Mouse (Mus musculus) adrenal gland, postnatal 25 days (tissue): Measurements from ENCODE around the gene Ndufb7. TPM values are rescaled to one million over a fixed set of nuclear protein-coding genes. Genes with fewer than 3 reads are reported as not detected.
A peak's percentile ranks its signal among the peaks of the same experiment; 100 is the strongest.
"Not testable (repeated sequence)": the region's sequence is repeated elsewhere in the genome, so short reads cannot be mapped to it uniquely, and the experiment has no call there.

Experiments used
- DNase-seq: peaks from one replicate; pipeline ENCODE4 v3.0.0; 2021; ENCODE audit warnings: mixed read lengths
- total RNA-seq: library from RNA; stranded (reverse); gene quantifications from 2 replicates; pipeline ENCODE4 v1.2.3, GENCODE M21; 2021

Ndufb7 gene
- total RNA-seq, 1 experiment from 2014 or later, result 223 TPM

DNA sequence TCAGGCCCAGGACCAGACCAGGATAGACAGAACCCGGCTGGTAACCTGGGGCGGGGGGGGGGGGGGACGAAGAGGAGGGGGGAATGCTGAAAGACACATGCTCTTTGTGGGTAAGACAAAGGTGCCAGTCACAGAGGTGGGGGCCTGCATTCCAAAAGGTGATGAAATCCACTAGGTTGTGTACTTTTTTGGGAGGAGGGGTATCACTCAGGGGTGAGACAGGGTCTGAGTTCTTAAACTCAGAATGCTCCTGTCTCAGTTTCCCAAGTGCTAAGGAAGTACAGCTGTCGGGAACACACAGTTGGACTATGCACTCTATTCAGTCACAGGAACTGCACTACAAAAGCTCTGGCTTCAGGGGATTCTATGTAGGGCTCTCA, 10.0 kb downstream of the Ndufb7 start:
- no peak for DNase-seq

DNA sequence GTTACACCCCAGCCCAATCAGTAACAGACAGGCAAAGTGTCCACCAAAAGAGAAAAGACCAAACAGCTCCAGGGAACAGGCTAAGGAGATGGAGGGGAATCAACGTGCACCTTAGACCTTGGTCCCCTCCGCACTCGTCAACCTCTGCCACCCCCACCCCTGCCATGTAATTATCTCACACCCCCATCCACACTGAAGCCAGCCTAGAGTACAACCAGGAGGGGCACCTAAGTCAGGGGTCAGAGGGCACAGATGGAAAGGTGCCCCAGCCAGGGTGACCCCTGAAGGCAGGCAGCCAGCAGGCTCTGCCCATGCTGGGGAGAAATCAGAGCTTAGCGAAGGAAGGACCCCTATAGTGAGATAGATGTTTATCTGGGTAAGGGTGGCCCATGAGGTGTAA, 10.4 kb downstream of the Ndufb7 start:
- DNase-seq, result no peak

- DNase-seq, result peak; percentile 78
These were observed 10.9 kb downstream of the Ndufb7 start for GRCm38 (mm10) chr8:83577384-83577791.

DNA sequence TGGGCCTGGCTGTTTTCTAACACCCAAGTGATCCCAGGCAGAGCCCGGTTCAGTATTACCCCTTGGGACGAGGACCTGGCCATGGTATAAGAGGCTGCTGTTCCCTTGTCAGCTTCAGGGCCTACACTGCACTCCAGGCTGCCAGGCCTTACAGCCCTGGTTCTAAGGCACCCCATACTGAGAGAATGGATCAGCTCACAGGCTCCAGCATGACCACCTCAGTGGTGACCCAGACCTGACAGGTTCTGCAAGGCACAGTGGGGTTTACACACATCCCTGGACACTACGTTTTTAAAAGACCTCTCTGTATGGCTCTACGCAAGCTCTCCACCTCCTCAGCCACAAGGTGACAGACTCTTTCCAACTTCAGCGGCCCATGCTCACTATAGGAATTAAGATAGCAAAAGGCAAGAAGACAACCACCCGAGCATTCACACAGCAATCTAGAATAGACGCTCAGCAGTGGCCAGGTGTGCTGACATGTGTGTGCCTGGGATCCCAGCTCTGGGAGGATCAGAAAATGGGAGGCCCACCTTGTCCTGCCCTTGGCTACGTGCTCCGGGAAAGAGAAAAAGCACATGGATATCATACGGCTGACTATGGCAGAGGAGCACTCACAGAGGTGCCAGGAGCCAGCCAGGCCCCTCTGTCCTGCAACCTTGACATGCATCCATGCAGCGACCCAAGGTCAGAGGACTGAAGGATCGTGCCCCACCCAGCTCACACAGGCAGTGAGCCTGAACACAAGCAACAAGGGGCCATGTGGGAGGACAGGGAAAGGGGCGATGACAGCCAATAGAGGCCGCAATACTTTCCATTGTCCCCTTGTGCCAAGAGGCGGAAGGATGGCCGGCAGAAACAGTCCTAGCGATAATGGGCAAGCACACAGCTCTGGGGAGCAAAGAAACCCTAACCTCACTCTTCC, 11.9 kb downstream of the Ndufb7 start:
- no peak for DNase-seq

- no peak for DNase-seq
These were observed 13.2 kb downstream of the Ndufb7 start for GRCm38 (mm10) chr8:83579676-83580075.

- DNase-seq, result no peak
These were observed 14.4 kb downstream of the Ndufb7 start for GRCm38 (mm10) chr8:83580826-83581225.

- DNase-seq, result no peak
These were observed 15.8 kb downstream of the Ndufb7 start for GRCm38 (mm10) chr8:83582226-83582625.

DNA sequence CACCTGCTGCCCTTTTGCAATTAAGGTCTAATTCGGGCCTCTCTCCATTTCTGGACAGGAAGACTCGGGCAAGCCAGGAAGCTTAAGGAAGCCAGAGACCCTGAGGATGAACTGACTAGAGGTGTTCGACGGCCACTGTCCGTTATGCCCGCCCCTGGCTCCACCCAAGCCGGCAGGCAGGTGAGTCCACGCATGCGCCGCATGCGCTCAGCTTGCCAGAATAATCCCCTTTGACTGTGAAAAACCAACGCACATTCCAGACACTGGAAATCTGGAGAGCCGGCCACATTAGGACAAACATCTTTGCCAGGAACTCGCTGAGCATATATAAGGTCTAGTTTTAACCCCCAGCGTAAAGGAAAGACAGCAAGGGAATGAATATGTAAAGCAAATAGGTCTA, 16.8 kb downstream of the Ndufb7 start:
- DNase-seq, result no peak

DNA sequence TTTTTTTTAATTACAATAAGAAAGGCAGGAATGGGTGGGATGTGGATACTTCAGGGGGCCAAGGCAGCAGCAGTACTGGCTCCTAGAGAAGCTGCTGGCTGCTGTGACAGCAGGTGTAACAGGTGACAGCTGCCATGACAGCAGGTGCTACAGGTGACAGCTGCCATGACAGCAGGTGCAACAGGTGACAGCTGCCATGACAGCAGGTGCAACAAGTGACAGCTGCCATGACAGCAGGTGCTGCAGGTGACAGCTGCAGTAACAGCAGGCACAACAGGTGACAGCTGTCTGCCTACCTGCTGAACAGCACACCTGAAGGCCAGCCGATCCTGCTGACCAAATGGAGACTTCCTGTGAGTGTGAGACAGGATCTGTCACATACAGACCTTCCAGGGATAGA, 18.3 kb downstream of the Ndufb7 start:
- no peak for DNase-seq

DNA sequence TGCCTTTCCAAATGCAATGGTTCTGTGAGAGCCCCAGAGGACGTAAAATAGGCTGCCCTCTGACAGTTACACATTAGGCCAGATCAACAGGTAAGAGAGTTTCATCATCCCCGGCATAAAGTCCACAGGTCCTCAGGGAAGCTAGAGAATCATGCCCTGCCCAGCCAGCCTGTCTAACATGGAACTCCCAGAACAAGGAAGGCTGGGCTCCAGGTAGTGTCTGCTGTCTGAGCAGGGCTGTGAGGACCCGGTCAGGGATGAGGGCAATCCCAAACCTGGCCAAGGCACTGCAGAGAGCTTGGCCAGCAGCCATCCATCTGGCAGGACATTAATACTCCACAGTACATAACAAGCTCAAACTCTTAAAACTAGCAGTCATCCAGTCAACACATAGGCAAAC, 18.9 kb downstream of the Ndufb7 start:
- DNase-seq, result no peak

GRCm38 (mm10) chr8:83587644-83588043, 21.2 kb downstream of the Ndufb7 start:
- DNase-seq, result no peak

DNA sequence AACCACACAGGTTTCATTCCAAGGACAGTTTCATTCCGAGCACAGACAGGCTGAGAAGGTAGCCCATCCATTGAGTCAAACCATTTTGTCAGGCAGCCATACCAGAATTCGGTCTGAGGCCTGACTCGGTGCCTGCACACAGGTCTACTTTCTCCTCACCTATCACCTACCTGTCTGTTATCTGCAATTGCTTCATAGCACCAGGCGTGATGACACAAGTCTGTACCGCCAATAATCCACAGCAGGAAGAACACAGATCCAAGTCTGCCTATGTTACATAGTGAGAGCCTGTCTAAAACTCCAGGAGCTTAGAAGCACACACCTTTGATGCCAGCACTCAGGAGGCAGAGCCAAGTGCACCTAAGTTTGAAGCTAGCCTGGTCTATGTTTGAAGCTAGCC, 22.4 kb downstream of the Ndufb7 start:
- DNase-seq, result no peak

GRCm38 (mm10) chr8:83590488-83591023, 24.1 kb downstream of the Ndufb7 start:
- DNase-seq, result no peak

DNA sequence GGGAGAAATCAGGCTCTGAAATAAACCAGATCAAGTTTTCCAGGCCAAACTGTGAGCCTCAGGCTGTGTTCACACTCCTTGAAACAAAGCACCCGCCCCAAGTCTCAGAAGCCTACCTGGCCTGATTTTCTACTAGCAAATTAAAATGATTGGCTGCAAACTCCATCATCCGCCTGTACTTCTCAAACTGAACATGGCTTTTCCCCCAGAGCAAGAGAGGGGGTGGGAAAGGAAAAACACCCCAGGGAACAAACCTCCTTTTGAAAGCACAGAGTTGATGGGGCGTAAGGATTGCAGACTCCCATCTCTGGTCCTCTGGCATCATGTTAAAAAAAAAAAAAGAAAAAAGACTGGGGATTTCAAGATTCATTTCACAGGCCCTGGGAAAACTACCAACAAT, 26.2 kb downstream of the Ndufb7 start:
- no peak for DNase-seq

GRCm38 (mm10) chr8:83593325-83594166, 27.1 kb downstream of the Ndufb7 start:
- DNase-seq, result no peak

DNA sequence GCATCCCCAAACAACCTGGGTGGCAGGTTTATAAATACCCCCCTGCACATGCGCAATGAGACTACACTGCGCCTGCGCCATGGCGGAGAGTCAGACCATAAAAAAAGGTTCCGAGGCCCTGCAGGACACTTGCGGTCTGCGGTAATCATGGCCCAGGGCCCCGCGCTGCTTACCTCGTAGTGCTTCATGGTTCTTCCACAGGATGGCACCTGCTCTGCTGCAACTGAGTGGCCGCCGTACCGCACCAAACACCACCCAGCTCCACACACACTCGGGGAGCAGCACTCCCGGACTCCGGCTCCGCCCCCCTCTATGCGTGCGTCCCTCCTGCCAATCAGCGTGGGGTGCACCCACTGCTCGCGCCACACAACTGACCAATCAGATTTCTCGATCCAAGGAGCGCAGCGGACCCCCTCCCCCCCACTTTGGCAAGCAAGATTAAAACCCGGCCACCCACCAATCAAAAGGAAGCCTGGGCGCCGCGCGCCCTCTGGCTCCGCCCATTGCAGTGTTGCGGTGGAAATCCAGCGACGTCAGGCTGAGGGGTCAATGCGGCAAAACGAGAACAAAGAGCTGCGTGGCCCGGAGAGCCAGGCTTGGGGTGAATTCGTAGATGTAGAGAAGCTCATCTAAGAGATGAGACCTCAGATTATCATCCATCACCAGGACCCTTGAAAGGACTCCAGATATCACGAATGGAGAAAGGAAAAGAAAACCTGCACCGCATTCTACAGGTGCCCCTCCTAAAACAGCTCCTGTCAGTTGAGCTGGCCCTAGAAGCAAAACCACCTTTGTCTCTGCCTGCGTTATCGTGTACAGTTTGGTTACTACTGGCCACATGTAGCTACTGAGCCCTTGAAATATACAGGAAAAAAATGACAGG, 27.9 kb downstream of the Ndufb7 start:
- peak; percentile 97 for DNase-seq

GRCm38 (mm10) chr8:83595050-83595345, 28.5 kb downstream of the Ndufb7 start:
- not testable (repeated sequence) for DNase-seq

DNA sequence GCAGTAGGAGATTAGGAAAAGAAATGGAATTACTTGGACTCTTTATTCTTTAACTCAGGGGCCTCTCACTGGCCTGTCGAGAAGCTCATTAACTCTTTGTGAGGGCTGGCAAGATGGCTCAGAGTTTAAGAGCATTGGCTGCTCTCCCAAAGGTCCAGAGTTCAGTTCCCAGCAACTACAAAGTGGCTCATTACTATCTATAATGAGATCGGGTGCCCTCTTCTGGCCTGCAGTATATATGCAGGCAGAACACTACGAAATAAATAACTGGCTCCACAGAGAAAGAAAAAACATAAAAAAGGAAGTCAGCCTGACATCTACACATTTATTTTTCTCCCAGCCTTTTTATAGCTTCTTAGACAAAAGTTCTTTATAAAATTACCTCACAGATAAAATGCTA, 29.9 kb downstream of the Ndufb7 start:
- no peak for DNase-seq

- no peak for DNase-seq
These were observed 31.7 kb downstream of the Ndufb7 start for GRCm38 (mm10) chr8:83598146-83598545.

- DNase-seq, result no peak
These were observed 33.3 kb downstream of the Ndufb7 start for GRCm38 (mm10) chr8:83599814-83600213.

DNA sequence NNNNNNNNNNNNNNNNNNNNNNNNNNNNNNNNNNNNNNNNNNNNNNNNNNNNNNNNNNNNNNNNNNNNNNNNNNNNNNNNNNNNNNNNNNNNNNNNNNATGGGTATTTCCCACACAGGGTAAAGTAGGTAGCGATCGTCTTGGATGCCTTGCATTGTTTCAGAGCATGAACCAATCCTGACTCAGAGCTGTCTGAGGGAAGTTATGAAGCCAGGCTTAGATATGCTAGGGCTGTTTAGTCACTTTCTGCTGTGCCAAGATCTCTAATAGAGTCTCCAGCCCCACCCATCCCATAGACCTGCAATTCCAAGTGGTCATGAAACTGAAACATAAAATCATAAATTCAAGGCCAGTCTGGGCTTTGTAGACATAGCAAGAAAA, 36.2 kb downstream of the Ndufb7 start:
- DNase-seq, result no peak
